Mouse (Mus musculus) liver, adult 2 months (tissue): ENCODE data around the gene Limd1.

Experiments used
- CTCF ChIP-seq: fragments of 200-500 bp; IDR thresholded peaks from 2 replicates; pipeline ENCODE4 v1.5.1; 2011; ENCODE audit warnings: low read depth, low read length, control low read depth
- POLR2A ChIP-seq: fragments of 200-500 bp; IDR thresholded peaks from 2 replicates; pipeline ENCODE4 v1.6.1; 2011; ENCODE audit warnings: low read length, control low read depth; ENCODE audit not compliant: insufficient read depth; ENCODE audit errors: extremely low read depth

- TF ChIP-seq CTCF, result no peak
- TF ChIP-seq POLR2A, result no peak
Observed at GRCm38 (mm10) chr9:123526502-123526901, 48.0 kb downstream of the Limd1 start.
